Mouse (Mus musculus) spleen, adult 12 weeks (tissue): ENCODE data around the gene Capn5.
"Not testable (repeated sequence)": the region's sequence is repeated elsewhere in the genome, so short reads cannot be mapped to it uniquely, and the experiment has no call there.

Experiments
- DNase-seq: peaks from one replicate; pipeline ENCODE4 v3.0.0; 2022; ENCODE audit warnings: low spot score

The Capn5 gene

GRCm38 (mm10) chr7:98177929-98178559 is at the start of gene Capn5:
Capn5 (minus strand) TSS chr7:98178274.
- DNase-seq, result peak; percentile 81

GRCm38 (mm10) chr7:98223796-98224195 is 45.7 kb upstream of the Capn5 start:
- no peak for DNase-seq

GRCm38 (mm10) chr7:98216713-98217112 is 38.6 kb upstream of the Capn5 start:
- no peak for DNase-seq

GRCm38 (mm10) chr7:98202946-98203345 is 24.9 kb upstream of the Capn5 start:
- no peak for DNase-seq

GRCm38 (mm10) chr7:98201493-98202028 is 23.5 kb upstream of the Capn5 start:
- no peak for DNase-seq

- no peak for DNase-seq
Observed at GRCm38 (mm10) chr7:98200396-98200795, 22.3 kb upstream of the Capn5 start.

- no peak for DNase-seq
Observed at GRCm38 (mm10) chr7:98199381-98199780, 21.3 kb upstream of the Capn5 start, which contains the start of gene B3gnt6. B3gnt6 (minus strand) TSS chr7:98199481.

GRCm38 (mm10) chr7:98195151-98195801 is 17.2 kb upstream of the Capn5 start:
- no peak for DNase-seq

- DNase-seq, result no peak
Observed at GRCm38 (mm10) chr7:98194026-98194792, 16.1 kb upstream of the Capn5 start.

GRCm38 (mm10) chr7:98193515-98194025 is 15.5 kb upstream of the Capn5 start:
- DNase-seq, result no peak

- DNase-seq, result no peak
Observed at GRCm38 (mm10) chr7:98191571-98192250, 13.6 kb upstream of the Capn5 start.

- no peak for DNase-seq
Observed at GRCm38 (mm10) chr7:98190578-98190977, 12.5 kb upstream of the Capn5 start.

- no peak for DNase-seq
Observed at GRCm38 (mm10) chr7:98189745-98190144, 11.7 kb upstream of the Capn5 start.

GRCm38 (mm10) chr7:98188680-98189079 is 10.6 kb upstream of the Capn5 start:
- no peak for DNase-seq

- no peak for DNase-seq
Observed at GRCm38 (mm10) chr7:98188238-98188637, 10.2 kb upstream of the Capn5 start.

- DNase-seq, result not testable (repeated sequence)
Observed at GRCm38 (mm10) chr7:98187332-98187731, 9.3 kb upstream of the Capn5 start.

- no peak for DNase-seq
Observed at GRCm38 (mm10) chr7:98186637-98187036, 8.6 kb upstream of the Capn5 start.

GRCm38 (mm10) chr7:98185326-98185725 is 7.3 kb upstream of the Capn5 start:
- no peak for DNase-seq

GRCm38 (mm10) chr7:98178560-98179231 is 622 bp upstream of the Capn5 start:
- DNase-seq, result no peak

GRCm38 (mm10) chr7:98177566-98177928 is 527 bp downstream of the Capn5 start:
- no peak for DNase-seq

GRCm38 (mm10) chr7:98177071-98177485 is 996 bp downstream of the Capn5 start:
- DNase-seq, result no peak
